Mouse (Mus musculus): ENCODE measurements at regions not wholly inside any gene's neighbourhood (a gene's known extent, or its start where the extent isn't known, plus 50 kb on each side); places are given as distances from the start of the nearest gene placed in this dataset.

- 4% methylated on average over 36 of the region's 36 CpGs for WGBS
- ATAC-seq (replicated peaks; ENCODE audit: insufficient number of reproducible peaks, insufficient read depth, low FRiP score, low read depth): peak; percentile 54
- Histone ChIP-seq H3K4me2 (peak overlapping the region; percentile 73), H3K36me3 (no peaks in the 10 kb centered on the region), H3K4me1 (replicated peaks) (peaks cover 7% of the 10 kb centered on the region), H3K9me3 (replicated peaks) (no peaks in the 10 kb centered on the region), H3K27me3 (no peaks in the 10 kb centered on the region), H3K27ac (peak overlapping the region; percentile 82), H3K9ac (peak overlapping the region; percentile 65), H3K4me3 (peak overlapping the region; percentile 49)
Measured at GRCm38 (mm10) chr6:51379560-51380274, 52.8 kb upstream of the Nfe2l3 start.

- H3K36me3 ChIP-seq: no peaks in the 10 kb centered on the region
- H3K4me1 ChIP-seq (replicated peaks): peaks cover 7% of the 10 kb centered on the region
- H3K9me3 ChIP-seq (replicated peaks): no peaks in the 10 kb centered on the region
- H3K4me2 ChIP-seq: peak overlapping the region; percentile 73; the same call in 1 of the 2 replicates
- H3K27me3 ChIP-seq: no peaks in the 10 kb centered on the region
- no peak overlapping the region; the same call in 1 of the 2 replicates for H3K4me3 ChIP-seq
- WGBS: 64% methylated on average over 4 of the region's 4 CpGs
- ATAC-seq (replicated peaks; ENCODE audit: insufficient number of reproducible peaks, insufficient read depth, low FRiP score, low read depth): no peak
- no peak overlapping the region for H3K9ac ChIP-seq
- H3K27ac ChIP-seq: no peak overlapping the region
Measured at GRCm38 (mm10) chr6:51380275-51380575, 52.2 kb upstream of the Nfe2l3 start.

GRCm38 (mm10) chr6:51381465-51381864, 51.0 kb upstream of the Nfe2l3 start:
- Histone ChIP-seq H3K27me3 (no peaks in the 10 kb centered on the region), H3K4me2 (no peak overlapping the region), H3K27ac (no peak overlapping the region), H3K9ac (no peak overlapping the region), H3K4me1 (replicated peaks) (peaks cover 7% of the 10 kb centered on the region), H3K4me3 (no peak overlapping the region), H3K9me3 (replicated peaks) (no peaks in the 10 kb centered on the region), H3K36me3 (no peaks in the 10 kb centered on the region)
- ATAC-seq (replicated peaks; ENCODE audit: insufficient number of reproducible peaks, insufficient read depth, low FRiP score, low read depth): no peak
- 47% methylated on average over 9 of the region's 9 CpGs for WGBS

MicroRNA genes in the stretch of these regions (microRNA counts, 519-probe panel; counts per million panel counts)
- 4,491 counts per million, percentile 96 among the panel's probes with 10 or more counts for microRNA mmu-miR-148a

Small RNAs in the stretch of these regions (microRNA-seq; reads per million reads assigned to microRNA genes)
- gene Mir148a: 1,060 reads per million, percentile 79 among the genes with 10 or more reads in this experiment

All from heart, embryonic 15.5 days (tissue).